Mouse (Mus musculus) activated CD4-positive, CD25-positive, alpha-beta regulatory T cell, adult 4 months (primary cell): ENCODE measurements around the gene Nceh1. TPM values are rescaled to one million over a fixed set of nuclear protein-coding genes. Genes with fewer than 3 reads are reported as not detected.
"Not testable (repeated sequence)": the region's sequence is repeated elsewhere in the genome, so short reads cannot be mapped to it uniquely, and the experiment has no call there.

ENCODE experiments used
- ATAC-seq: one replicate; pipeline ENCODE4 v1.8.0; 2017
- polyA plus RNA-seq, 2 experiments: library from polyadenylated mRNA; unstranded; fragments of 100-300 nt; shearing (Covaris generic); gene quantifications; one replicate each; pipeline ENCODE4 v1.2.1; 2017

The Nceh1 gene
- polyA plus RNA-seq, 2 experiments from 2014 or later: 21.1 to 21.5 TPM

- no peak for ATAC-seq
Measured at GRCm38 (mm10) chr3:27233361-27233760, 50.6 kb downstream of the Nceh1 start.

DNA sequence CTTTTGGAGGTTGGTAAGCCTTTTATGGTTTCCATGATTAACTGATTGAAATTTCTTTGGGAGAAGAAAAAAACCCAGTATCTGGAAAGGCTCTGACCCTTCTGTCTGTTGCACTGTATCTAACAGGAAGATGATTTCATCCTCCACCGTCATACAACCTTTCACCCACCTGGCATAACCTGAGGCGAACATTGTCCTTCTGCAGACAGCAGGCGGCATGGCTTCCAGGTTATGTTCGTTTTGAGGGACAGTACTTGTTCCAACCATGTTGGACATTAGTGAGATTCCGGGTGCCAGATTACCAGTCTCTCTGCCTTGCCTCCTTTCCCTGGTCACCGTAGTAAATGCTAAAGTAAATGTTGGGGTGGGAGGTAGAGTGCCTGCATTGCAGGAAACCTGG lies 51.1 kb downstream of the Nceh1 start:
- ATAC-seq: no peak

DNA sequence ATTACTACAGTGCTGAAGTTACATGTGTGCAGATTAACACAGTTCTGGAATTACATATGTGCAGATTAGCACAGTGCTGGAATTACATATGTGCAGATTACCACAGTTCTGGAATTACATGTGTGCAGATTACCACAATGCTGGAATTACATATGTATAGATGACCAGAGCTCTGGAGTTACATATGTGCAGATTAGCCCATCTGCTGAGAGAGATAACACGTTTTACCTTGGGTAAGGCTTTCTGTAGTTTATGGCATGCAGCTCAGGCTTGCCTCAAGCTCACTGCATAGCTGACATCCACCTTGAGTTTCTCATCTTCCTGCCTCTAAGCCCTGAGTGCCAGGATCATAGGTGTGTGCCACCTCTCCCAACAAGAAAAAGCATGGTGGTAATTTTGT lies 52.2 kb downstream of the Nceh1 start:
- no peak for ATAC-seq

GRCm38 (mm10) chr3:27237226-27237625 lies 54.5 kb downstream of the Nceh1 start:
- ATAC-seq: peak; percentile 89

- ATAC-seq: no peak
Measured at GRCm38 (mm10) chr3:27238563-27238962, 55.8 kb downstream of the Nceh1 start.

GRCm38 (mm10) chr3:27239568-27239967 lies 56.8 kb downstream of the Nceh1 start:
- ATAC-seq: no peak

GRCm38 (mm10) chr3:27241864-27242263 lies 59.1 kb downstream of the Nceh1 start:
- ATAC-seq: no peak

- ATAC-seq: no peak
Measured at GRCm38 (mm10) chr3:27246166-27246565, 63.4 kb downstream of the Nceh1 start.

GRCm38 (mm10) chr3:27247785-27248184 lies 65.0 kb downstream of the Nceh1 start:
- no peak for ATAC-seq

DNA sequence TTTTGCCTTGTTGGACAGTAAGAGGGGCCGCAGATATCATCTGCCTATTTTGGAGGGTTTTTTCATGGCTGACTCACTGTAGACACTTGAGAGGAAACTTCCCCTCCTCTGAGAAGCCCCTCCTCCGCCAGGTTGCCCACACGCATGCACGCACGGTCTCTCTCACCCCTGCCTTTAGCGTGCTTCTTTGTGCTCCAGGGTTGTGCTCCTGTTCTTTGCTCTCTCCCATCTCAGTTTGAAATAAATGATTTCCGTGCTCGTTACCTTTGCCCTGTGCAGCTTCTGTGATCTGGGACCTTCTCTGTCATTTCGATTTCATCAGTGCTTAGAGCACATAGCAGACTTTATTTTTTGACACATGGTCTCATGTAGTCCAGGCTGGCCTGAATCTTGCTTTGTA lies 66.3 kb downstream of the Nceh1 start:
- no peak for ATAC-seq

DNA sequence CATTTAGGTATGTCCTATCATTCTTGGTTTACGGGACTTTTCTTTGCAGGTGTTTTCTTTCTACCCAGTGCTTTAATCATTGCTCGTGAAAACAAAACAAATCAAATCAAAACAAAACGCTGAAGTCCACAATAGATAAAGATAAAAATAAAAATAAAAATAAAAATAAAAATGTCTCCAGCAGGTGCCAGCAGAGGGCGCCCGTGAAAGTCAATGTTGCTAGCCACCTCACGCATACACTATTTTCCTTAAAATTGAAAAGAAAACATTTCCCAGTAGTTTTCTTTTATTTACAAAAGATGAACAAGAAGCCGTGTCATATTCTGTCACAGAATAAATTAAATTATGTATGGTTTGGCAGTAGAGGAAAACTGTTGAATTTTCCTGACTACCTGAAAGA lies 68.2 kb downstream of the Nceh1 start:
- ATAC-seq: no peak

DNA sequence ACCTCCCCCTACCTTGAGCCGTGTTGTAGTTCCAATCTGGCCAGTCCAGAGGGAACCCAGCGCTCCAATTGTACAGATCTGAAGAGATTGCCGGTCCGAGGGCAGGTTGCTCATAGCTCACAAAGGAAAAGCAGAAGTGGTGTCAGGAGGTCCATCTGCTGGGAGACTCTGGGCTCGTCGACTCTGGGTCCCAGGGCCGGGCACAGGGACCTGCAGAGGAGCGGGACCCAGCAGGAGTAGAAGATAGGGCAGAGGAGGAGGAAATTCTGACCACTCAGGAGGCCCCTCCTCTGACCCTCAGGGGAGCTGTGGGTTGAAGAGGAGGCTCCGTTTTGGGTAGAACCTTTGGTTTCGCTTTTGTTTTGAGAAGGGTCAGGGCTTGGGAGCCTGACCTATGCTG lies 75.7 kb downstream of the Nceh1 start:
- peak; percentile 40 for ATAC-seq

GRCm38 (mm10) chr3:27260393-27260792 lies 77.6 kb downstream of the Nceh1 start:
- ATAC-seq: no peak

GRCm38 (mm10) chr3:27267327-27267726 lies 84.6 kb downstream of the Nceh1 start:
- no peak for ATAC-seq

GRCm38 (mm10) chr3:27267887-27268286 lies 85.1 kb downstream of the Nceh1 start:
- no peak for ATAC-seq

- ATAC-seq: no peak
Measured at GRCm38 (mm10) chr3:27269151-27269550, 86.4 kb downstream of the Nceh1 start.

GRCm38 (mm10) chr3:27270160-27270962 lies 87.6 kb downstream of the Nceh1 start:
- ATAC-seq: peak; percentile 81

DNA sequence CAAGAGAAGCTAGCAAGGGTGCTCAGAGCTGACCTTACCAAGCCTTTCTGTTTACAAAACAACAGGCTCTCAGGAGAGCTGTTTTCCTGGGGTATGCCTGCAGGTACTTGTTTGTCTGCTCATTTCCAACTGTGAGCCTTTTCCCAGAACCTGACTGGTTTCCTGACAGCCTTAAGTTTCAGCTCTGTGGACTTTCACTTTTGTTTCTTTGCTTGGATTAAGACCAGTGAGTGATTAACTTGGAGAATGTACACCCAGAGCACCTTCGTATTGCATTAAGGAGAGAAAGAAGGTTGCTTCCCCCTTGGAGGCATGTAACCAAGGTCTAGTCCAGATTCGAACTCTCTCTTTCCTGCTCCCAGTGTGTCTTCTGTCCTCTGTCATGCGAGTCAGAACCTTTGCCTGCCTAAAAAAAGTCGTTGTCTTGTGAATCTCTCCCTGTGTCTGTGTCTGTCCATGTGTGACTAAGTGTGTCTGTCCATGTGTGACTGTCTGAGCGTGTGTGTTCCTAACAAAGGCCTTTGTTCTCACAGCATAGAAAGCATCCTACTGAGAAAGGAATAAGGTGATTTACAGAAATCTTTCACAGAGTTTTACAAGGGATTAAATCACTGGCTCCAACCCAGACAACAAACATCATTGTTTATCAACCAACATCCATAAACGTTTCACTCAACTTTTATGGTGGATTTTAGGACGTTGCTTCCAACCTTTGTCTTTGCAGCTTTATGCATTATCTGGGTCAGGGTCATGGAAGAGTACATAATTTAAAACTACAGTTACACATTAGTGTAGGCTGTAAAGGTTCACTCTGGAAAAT lies 90.4 kb downstream of the Nceh1 start:
- ATAC-seq: no peak

- ATAC-seq: not testable (repeated sequence)
Measured at GRCm38 (mm10) chr3:27279286-27279925, 96.6 kb downstream of the Nceh1 start.

- peak; percentile 41 for ATAC-seq
Measured at GRCm38 (mm10) chr3:27280280-27280749, 97.5 kb downstream of the Nceh1 start.

- no peak for ATAC-seq
Measured at GRCm38 (mm10) chr3:27283071-27283713, 100.4 kb downstream of the Nceh1 start.

GRCm38 (mm10) chr3:27283796-27284195 lies 101.0 kb downstream of the Nceh1 start:
- no peak for ATAC-seq

- no peak for ATAC-seq
Measured at GRCm38 (mm10) chr3:27284227-27284626, 101.5 kb downstream of the Nceh1 start.
